Mouse (Mus musculus) retina, adult 2 months (tissue): ENCODE measurements around the gene Map3k10.
A peak's percentile ranks its signal among the peaks of the same experiment; 100 is the strongest.
"Not testable (repeated sequence)": the region's sequence is repeated elsewhere in the genome, so short reads cannot be mapped to it uniquely, and the experiment has no call there.

ENCODE experiments used
- DNase-seq: peaks from one replicate; pipeline ENCODE4 v3.0.0-alpha.2; 2012; ENCODE audit warnings: low read depth, low spot score

The Map3k10 gene

GRCm38 (mm10) chr7:27654607-27655276, 19.7 kb downstream of the Map3k10 start:
- DNase-seq = no peak

GRCm38 (mm10) chr7:27653681-27654437, 20.5 kb downstream of the Map3k10 start, which contains the start of gene Ttc9b:
Ttc9b (plus strand) TSS chr7:27653915.
- DNase-seq = no peak

DNA sequence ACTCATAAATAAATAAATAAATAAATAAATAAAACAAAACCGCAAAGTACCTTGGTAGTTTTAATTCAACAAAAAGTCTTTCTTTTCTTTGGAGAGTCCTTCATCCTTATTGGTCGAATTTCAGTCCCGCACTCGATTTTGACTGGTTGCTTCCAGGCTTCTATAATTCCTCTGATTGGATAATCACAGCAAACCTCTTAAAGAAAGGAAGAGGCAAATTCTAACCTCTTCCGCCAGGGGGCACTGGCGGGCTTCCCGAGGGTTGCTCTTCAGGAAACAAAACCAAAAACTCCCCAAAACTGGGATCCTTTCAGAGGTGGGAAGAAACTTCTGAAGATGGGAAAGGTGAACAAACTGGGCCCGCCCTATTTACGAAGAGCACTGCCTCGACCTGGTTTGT, 23.4 kb downstream of the Map3k10 start:
- DNase-seq = peak; percentile 66

GRCm38 (mm10) chr7:27649723-27650122, 24.7 kb downstream of the Map3k10 start:
- DNase-seq = no peak

GRCm38 (mm10) chr7:27647281-27648002, 27.0 kb downstream of the Map3k10 start:
- DNase-seq = no peak

GRCm38 (mm10) chr7:27646516-27646915, 27.9 kb downstream of the Map3k10 start:
- DNase-seq = no peak

GRCm38 (mm10) chr7:27644471-27644870, 29.9 kb downstream of the Map3k10 start:
- no peak for DNase-seq

- not testable (repeated sequence) for DNase-seq
These were observed 39.3 kb downstream of the Map3k10 start for GRCm38 (mm10) chr7:27635094-27635493.

GRCm38 (mm10) chr7:27634691-27635090, 39.7 kb downstream of the Map3k10 start:
- no peak for DNase-seq

DNA sequence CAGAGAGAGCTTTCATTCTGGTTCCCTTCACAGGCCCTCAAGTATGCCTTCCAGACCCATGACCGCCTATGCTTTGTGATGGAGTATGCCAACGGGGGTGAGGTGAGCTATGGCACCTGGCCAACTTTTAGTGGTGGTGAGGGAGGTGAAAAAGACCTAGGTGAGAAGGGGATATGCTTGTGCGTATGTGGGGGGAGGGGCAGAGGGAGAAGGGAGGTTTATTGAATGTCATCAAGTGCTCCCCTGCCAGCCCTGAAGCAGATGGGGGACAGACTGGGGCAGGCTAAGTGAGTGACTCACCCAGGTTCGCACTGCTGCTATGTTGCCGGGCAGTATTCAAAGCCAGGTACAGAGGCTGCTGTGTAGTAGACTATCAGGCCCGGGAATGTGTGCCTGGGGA, 41.2 kb downstream of the Map3k10 start:
- DNase-seq = no peak

- DNase-seq = no peak
These were observed 43.0 kb downstream of the Map3k10 start for GRCm38 (mm10) chr7:27631439-27631838.

GRCm38 (mm10) chr7:27628816-27629215, 45.6 kb downstream of the Map3k10 start:
- not testable (repeated sequence) for DNase-seq

DNA sequence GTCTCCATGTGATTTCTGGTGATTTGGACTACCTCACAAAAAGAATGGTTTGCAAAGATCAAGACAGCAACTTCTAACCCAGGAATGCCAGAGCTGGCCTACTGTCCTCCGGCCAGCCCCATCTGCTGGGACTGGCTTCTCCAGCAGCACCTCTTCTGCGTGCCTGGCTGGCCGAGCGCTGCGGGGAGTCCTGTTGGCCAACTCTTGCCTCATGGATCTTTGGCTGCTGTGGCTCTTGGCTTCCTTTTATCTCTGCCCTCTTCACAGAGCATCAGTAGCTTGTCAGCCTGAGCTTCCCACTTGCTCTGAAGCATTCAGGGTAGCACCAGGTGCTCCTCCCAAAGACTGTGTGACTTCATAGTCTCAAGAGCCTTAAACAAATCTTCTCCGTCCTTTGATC, 46.2 kb downstream of the Map3k10 start:
- no peak for DNase-seq

DNA sequence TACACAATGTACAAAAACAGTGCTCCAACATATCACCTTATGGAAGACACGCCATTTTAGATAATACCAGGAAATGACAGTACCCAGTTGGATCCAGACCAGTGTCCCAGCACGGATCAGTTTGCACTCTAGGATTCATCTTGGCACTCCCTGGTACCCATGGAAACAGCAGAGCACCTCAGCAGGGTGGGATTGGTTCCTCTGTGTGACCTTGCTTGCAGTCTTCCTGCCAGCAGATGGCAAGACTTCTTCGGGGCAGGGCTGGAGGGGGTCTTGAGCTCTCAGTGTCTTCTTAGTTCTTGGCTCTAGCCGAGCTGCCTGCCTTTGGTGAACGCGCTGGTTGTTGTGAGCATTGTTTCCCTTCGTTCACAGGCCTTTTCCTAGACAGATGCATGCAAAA, 46.7 kb downstream of the Map3k10 start:
- no peak for DNase-seq

DNA sequence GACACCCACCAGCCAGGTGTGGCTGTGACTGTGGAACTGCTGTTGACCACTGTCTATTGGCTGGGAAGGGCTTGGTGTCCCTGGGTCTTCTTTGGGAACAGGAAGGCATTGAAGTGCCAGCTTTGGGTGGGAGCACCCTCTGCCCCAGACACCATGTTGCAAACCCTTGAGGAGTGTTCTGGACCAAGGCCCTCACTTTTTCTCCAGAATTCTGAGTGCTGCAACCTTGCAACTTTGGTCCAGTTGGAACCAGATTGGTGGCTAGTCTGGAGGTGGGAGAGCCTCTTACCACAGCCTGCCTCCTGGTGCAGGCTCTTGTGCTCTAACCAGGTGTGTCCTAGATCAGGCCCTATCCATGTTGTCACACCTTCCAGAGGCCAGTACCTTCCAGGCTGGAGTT, 49.4 kb downstream of the Map3k10 start:
- DNase-seq = no peak

- DNase-seq = no peak
These were observed 52.2 kb downstream of the Map3k10 start for GRCm38 (mm10) chr7:27622234-27622633.

DNA sequence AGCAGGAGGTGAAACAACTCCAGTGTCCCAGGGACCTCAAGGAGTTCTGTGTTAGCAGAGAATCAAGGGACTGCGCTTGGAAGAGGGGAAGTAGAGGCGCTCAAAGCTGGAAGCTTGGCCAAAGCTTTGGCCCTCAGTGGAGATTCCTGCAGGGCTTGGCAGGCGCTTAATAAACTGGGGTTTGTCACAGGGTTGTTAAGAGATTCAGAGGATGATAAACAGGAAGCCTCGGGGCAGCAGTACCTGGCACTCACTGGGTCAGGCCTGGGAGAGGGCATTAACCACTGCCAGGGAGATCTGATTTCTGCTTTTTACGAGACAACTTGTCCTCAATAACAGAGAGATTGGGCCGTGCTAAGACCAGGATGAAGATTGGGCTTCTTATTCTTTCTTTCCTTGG, 53.4 kb downstream of the Map3k10 start:
- DNase-seq = no peak

- DNase-seq = no peak
These were observed 60.5 kb downstream of the Map3k10 start for GRCm38 (mm10) chr7:27613751-27614499.

DNA sequence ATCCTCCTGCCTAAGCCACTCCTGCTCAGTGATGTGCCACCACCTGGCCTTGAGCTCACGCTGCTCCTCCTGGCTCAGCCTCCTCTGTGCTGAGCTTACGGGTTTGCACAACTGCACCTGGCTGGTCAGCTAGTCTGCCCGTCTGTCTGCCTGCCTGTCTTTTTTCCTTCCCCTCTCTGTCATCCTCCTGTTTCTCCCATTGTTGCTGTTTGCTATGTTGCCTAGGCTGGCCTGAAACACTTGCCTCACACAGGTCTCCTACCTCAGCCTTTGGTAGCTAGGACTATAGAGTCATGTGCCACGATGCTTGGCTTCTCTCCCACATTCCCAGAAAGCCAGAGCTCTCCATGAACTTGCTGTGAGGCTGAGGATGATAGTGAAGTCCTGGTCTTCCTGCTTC, 61.5 kb downstream of the Map3k10 start:
- DNase-seq = no peak

DNA sequence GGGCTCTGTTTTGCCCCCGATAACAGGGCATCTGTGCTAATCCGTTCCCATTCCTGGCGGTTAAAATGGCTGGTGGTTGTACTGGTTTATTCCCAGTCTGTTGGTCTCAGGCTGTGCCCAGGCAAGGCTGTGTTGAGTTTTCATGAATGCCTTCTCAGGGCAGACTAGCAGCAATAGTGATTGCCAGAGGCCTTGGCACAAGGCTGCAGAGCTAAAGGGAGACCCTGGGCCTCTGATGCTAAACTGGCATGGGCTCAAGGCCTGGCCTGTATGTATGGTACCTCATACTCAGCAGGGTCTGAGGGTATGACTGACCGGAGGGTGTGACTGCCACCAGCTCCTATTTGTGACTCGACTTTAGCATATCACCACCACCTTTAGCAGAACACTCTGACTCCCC, 63.5 kb downstream of the Map3k10 start:
- no peak for DNase-seq

DNA sequence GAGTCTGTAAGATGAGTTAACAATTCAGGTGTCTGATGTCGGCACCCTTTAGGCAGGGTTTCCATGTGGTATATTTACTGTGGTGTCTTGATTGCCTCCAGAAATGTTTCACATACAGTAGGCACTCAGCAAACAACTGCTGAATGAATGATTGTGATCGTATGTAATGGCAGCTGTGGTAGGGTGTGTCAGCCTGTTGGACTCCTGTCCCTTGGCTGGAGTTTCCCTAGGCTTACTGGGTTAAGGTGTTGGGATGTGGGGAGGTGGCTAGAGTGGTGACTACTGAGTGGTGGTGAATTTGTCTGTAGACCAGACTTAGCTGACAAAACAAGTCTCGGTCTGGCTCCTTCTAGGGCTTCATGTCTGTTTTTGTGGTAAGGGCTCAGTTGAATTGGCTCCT, 64.0 kb downstream of the Map3k10 start:
- no peak for DNase-seq

GRCm38 (mm10) chr7:27609688-27610087, 64.7 kb downstream of the Map3k10 start:
- DNase-seq = no peak
